Mouse (Mus musculus): ENCODE data around the gene Rfx8. TPM values are rescaled to one million over a fixed set of nuclear protein-coding genes. Genes with fewer than 3 reads are reported as not detected.

Rfx8 gene
- polyA plus RNA-seq (2017; shearing (Covaris generic)) = not detected

GRCm38 (mm10) chr1:39720632-39721350, at the start of gene Rfx8:
TSS of gene Rfx8 (minus strand) at chr1:39720997.

GRCm38 (mm10) chr1:39651241-39651548, 69.6 kb downstream of the Rfx8 start, which contains the start of gene Creg2:
TSS of gene Creg2 (minus strand) at chr1:39651474.

Other genes starting within 250 kb of the Rfx8 start
- gene Tbc1d8, start 242.2 kb downstream of the Rfx8 start, polyA plus RNA-seq (2017; shearing (Covaris generic)) = 0.47 TPM
- 29.9 TPM for gene Cnot11, start 186.0 kb downstream of the Rfx8 start, polyA plus RNA-seq (2017; shearing (Covaris generic))
- 25.3 TPM for gene Rnf149, start 143.6 kb downstream of the Rfx8 start, polyA plus RNA-seq (2017; shearing (Covaris generic))
- gene Creg2, start 69.5 kb downstream of the Rfx8 start, polyA plus RNA-seq (2017; shearing (Covaris generic)) = not detected
- not detected for gene Gm3646, start 84.3 kb upstream of the Rfx8 start, polyA plus RNA-seq (2017; shearing (Covaris generic))
- 113 TPM for gene Map4k4, start 179.9 kb upstream of the Rfx8 start, polyA plus RNA-seq (2017; shearing (Covaris generic))